Mouse (Mus musculus): ENCODE results near the gene Wdr59.

The Wdr59 gene

GRCm38 (mm10) chr8:111493176-111493575 is 28.7 kb downstream of the Wdr59 start:
- DNase-seq (ENCODE audit: low read depth, low spot score), result no peak

- no peak for DNase-seq (ENCODE audit: low read depth, low spot score)
These were observed 29.4 kb downstream of the Wdr59 start for GRCm38 (mm10) chr8:111492508-111492907.

GRCm38 (mm10) chr8:111491191-111491590 is 30.7 kb downstream of the Wdr59 start:
- DNase-seq (ENCODE audit: low read depth, low spot score), result no peak

GRCm38 (mm10) chr8:111490034-111490591 is 31.8 kb downstream of the Wdr59 start:
- no peak for DNase-seq (ENCODE audit: low read depth, low spot score)

- no peak for DNase-seq (ENCODE audit: low read depth, low spot score)
These were observed 41.2 kb downstream of the Wdr59 start for GRCm38 (mm10) chr8:111480691-111481090.

- DNase-seq (ENCODE audit: low read depth, low spot score), result no peak
These were observed 44.0 kb downstream of the Wdr59 start for GRCm38 (mm10) chr8:111477761-111478465.

GRCm38 (mm10) chr8:111471526-111472081 is 50.3 kb downstream of the Wdr59 start:
- DNase-seq (ENCODE audit: low read depth, low spot score), result no peak

- DNase-seq (ENCODE audit: low read depth, low spot score), result no peak
These were observed 52.9 kb downstream of the Wdr59 start for GRCm38 (mm10) chr8:111469013-111469412.

GRCm38 (mm10) chr8:111465341-111465740 is 56.6 kb downstream of the Wdr59 start:
- DNase-seq (ENCODE audit: low read depth, low spot score), result peak; percentile 56

GRCm38 (mm10) chr8:111464526-111464925 is 57.4 kb downstream of the Wdr59 start:
- no peak for DNase-seq (ENCODE audit: low read depth, low spot score)

- peak; percentile 51 for DNase-seq (ENCODE audit: low read depth, low spot score)
These were observed 72.2 kb downstream of the Wdr59 start for GRCm38 (mm10) chr8:111449671-111450070.

GRCm38 (mm10) chr8:111445960-111446660 is 75.8 kb downstream of the Wdr59 start:
- no peak for DNase-seq (ENCODE audit: low read depth, low spot score)

- DNase-seq (ENCODE audit: low read depth, low spot score), result peak; percentile 11
These were observed 76.3 kb downstream of the Wdr59 start for GRCm38 (mm10) chr8:111445558-111445957.

GRCm38 (mm10) chr8:111444245-111444644 is 77.6 kb downstream of the Wdr59 start:
- DNase-seq (ENCODE audit: low read depth, low spot score), result no peak

- peak; percentile 85 for DNase-seq (ENCODE audit: low read depth, low spot score)
These were observed 82.7 kb downstream of the Wdr59 start for GRCm38 (mm10) chr8:111439189-111439588.

GRCm38 (mm10) chr8:111435071-111435828 is 86.6 kb downstream of the Wdr59 start:
- peak; percentile 63 for DNase-seq (ENCODE audit: low read depth, low spot score)

GRCm38 (mm10) chr8:111424646-111425045 is 97.2 kb downstream of the Wdr59 start:
- no peak for DNase-seq (ENCODE audit: low read depth, low spot score)

- DNase-seq (ENCODE audit: low read depth, low spot score), result no peak
These were observed 97.7 kb downstream of the Wdr59 start for GRCm38 (mm10) chr8:111424181-111424580.

- no peak for DNase-seq (ENCODE audit: low read depth, low spot score)
These were observed 99.3 kb downstream of the Wdr59 start for GRCm38 (mm10) chr8:111422614-111423013.

- no peak for DNase-seq (ENCODE audit: low read depth, low spot score)
These were observed 102.7 kb downstream of the Wdr59 start for GRCm38 (mm10) chr8:111419171-111419570.

GRCm38 (mm10) chr8:111418601-111419000 is 103.3 kb downstream of the Wdr59 start:
- peak; percentile 79 for DNase-seq (ENCODE audit: low read depth, low spot score)

- no peak for DNase-seq (ENCODE audit: low read depth, low spot score)
These were observed 104.7 kb downstream of the Wdr59 start for GRCm38 (mm10) chr8:111417222-111417621.

Data from CD4-positive, CD25-positive, alpha-beta regulatory T cell, adult 2 months (primary cell).